ENCODE assay signal across 8 mouse cellular contexts in the genomic region with DNA sequence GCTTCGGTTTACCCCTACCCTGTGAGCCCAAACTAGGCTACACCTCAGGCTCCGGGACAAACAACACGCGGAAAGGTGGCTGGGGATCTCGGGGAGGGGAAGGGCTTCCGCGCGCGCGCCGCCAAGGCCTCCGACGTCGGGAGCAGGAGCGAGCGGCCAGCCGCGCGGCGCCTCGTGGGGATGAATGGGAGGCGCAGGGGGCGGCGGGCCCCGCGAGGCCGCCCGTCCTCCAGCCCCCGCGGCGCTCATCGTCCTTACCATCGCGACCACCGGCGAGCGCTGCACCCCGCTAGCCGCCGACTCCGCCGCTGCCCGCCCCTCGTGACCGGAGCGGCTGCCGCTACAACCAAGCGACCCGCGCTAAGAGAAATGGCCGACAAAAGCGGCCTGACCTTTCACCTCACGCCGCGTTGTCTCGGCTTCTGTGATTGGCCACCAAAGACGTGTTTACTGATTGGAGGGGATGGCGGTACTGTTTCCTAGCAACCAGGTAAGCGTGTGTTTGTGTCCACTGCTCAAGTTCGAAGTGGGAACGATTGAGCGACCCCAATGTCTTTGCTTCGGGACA. TPM values are rescaled to one million over a fixed set of nuclear protein-coding genes. Genes with fewer than 3 reads are reported as not detected.
A peak's percentile ranks its signal among the peaks of the same experiment; 100 is the strongest.
DNase-seq lines count a peak whose midpoint lies in the region; ATAC-seq lines count a peak whose summit lies in the region.

A gene (minus strand): TSS at position 426 of the 568 bp plus-strand sequence.

- H3K9ac ChIP-seq in heart, embryonic 14.5 days (ENCODE audit: low read length), result peak within 1 kb of the TSS; percentile 86
- H3K9ac ChIP-seq in liver, embryonic 13.5 days, result peak within 1 kb of the TSS; percentile 84
- H3K9ac ChIP-seq in stomach, embryonic 16.5 days (ENCODE audit: low read length), result peak within 1 kb of the TSS; percentile 90

- ATAC-seq in CD4-positive, CD25-positive, alpha-beta regulatory T cell, adult 4 months, result peak; percentile 79
- peak; percentile 90 for ATAC-seq in heart, embryonic 14.5 days (ENCODE audit: insufficient number of reproducible peaks, insufficient read depth, low FRiP score, low read depth)
- peak; percentile 85 for ATAC-seq in liver, embryonic 13.5 days (ENCODE audit: low read depth)
- peak; percentile 92 for ATAC-seq in stomach, embryonic 16.5 days (ENCODE audit: insufficient read depth, low FRiP score)

- peaks cover 31% of the 10 kb centered on the region for H3K36me3 ChIP-seq in heart, embryonic 14.5 days (ENCODE audit: control insufficient read depth, insufficient read depth, low read length)
- peaks cover 33% of the 10 kb centered on the region for H3K36me3 ChIP-seq in liver, embryonic 13.5 days
- H3K36me3 ChIP-seq in stomach, embryonic 16.5 days (ENCODE audit: control insufficient read depth, insufficient read depth, low read length), result peaks cover 4% of the 10 kb centered on the region; the same call in 1 of the 2 replicates

- peaks cover 6 to 11% of the 10 kb centered on the region in 2 experiments for H3K4me1 ChIP-seq in heart, embryonic 14.5 days (ENCODE audit: control insufficient read depth in 2 of 2, insufficient read depth in 2 of 2, low read length in 2 of 2)
- peaks cover 34% of the 10 kb centered on the region for H3K4me1 ChIP-seq in liver, embryonic 13.5 days (replicated peaks)
- peaks cover 15% of the 10 kb centered on the region for H3K4me1 ChIP-seq in stomach, embryonic 16.5 days (ENCODE audit: control insufficient read depth, insufficient read depth, low read length)

- peak within 1 kb of the TSS; percentile 28 to 64 for H3K27ac ChIP-seq in heart, embryonic 14.5 days (replicated peaks in 1 of 2; ENCODE audit: control insufficient read depth in 1 of 2, insufficient read depth in 1 of 2, low read depth in 2 of 2, low read length in 2 of 2)
- peak within 1 kb of the TSS; percentile 77 for H3K27ac ChIP-seq in liver, embryonic 13.5 days
- H3K27ac ChIP-seq in stomach, embryonic 16.5 days (ENCODE audit: low read length), result peak within 1 kb of the TSS; percentile 52

- DNase-seq in c-Kit-negative CD71-positive TER-119-positive erythroid progenitor cells, embryonic 14.5 days (ENCODE audit: low read depth, low spot score), result peak; percentile 87
- peak; percentile 93 for DNase-seq in fibroblast of lung, adult 2 months (ENCODE audit: low read depth)
- peak; percentile 96 for DNase-seq in kidney, postnatal 14 days
- peak; percentile 79 for DNase-seq in liver, embryonic 13.5 days
- DNase-seq in neural tube, embryonic 10.5 days (ENCODE audit: extremely low spot score, low spot score), result peak; percentile 96

- WGBS in heart, embryonic 14.5 days, result under 1% methylated on average over 56 of the region's 63 CpGs
- WGBS in liver, embryonic 13.5 days (ENCODE audit: insufficient replicate concordance), result under 1% methylated on average over 63 of the region's 63 CpGs
- WGBS in stomach, embryonic 16.5 days, result under 1% methylated on average over 63 of the region's 63 CpGs

- no peaks in the 10 kb centered on the region for H3K9me3 ChIP-seq in heart, embryonic 14.5 days (ENCODE audit: control insufficient read depth, low read length)
- no peaks in the 10 kb centered on the region for H3K9me3 ChIP-seq in liver, embryonic 13.5 days (replicated peaks)
- H3K9me3 ChIP-seq in stomach, embryonic 16.5 days (replicated peaks; ENCODE audit: control insufficient read depth, low read length), result no peaks in the 10 kb centered on the region

- peak within 1 kb of the TSS; percentile 93 for H3K4me2 ChIP-seq in heart, embryonic 14.5 days (ENCODE audit: low read length)
- H3K4me2 ChIP-seq in liver, embryonic 13.5 days, result peak within 1 kb of the TSS; percentile 93
- H3K4me2 ChIP-seq in stomach, embryonic 16.5 days (ENCODE audit: low read depth, low read length), result peak within 1 kb of the TSS; percentile 89

- peak within 1 kb of the TSS; percentile 68 to 80 for H3K4me3 ChIP-seq in heart, embryonic 14.5 days (ENCODE audit: control insufficient read depth in 1 of 2, insufficient read depth in 1 of 2, low read depth in 1 of 2, low read length in 2 of 2)
- H3K4me3 ChIP-seq in liver, embryonic 13.5 days (replicated peaks), result peak within 1 kb of the TSS; percentile 85
- peak within 1 kb of the TSS; percentile 94 for H3K4me3 ChIP-seq in stomach, embryonic 16.5 days (replicated peaks; ENCODE audit: low read length)

- H3K27me3 ChIP-seq in heart, embryonic 14.5 days (ENCODE audit: control insufficient read depth, insufficient read depth, low read length), result no peaks in the 10 kb centered on the region
- H3K27me3 ChIP-seq in liver, embryonic 13.5 days, result no peaks in the 10 kb centered on the region
- H3K27me3 ChIP-seq in stomach, embryonic 16.5 days (ENCODE audit: control insufficient read depth, insufficient read depth, low read length), result no peaks in the 10 kb centered on the region

RNA-seq across cellular contexts. Expression of the gene that starts here (rescaled TPM):
- polyA plus RNA-seq in CD4-positive, CD25-positive, alpha-beta regulatory T cell, adult 4 months (2017; shearing (Covaris generic)), result 10 to 100 TPM; 55.4 to 63.9 TPM
- 77.0 and 77.4 TPM in 2 replicates for polyA plus RNA-seq in heart, embryonic 14.5 days (2014; fragmentation: Nextera tagmentation; extraction: Ambion mirVana)
- 95.6 and 101 TPM in 2 replicates for polyA plus RNA-seq in liver, embryonic 13.5 days (2015; fragmentation: Nextera tagmentation; extraction: Ambion mirVana)
- 83.3 and 93.2 TPM in 2 replicates for polyA plus RNA-seq in stomach, embryonic 16.5 days (2015; fragmentation: Nextera tagmentation; extraction: Ambion mirVana)

Comparison
In these comparisons a context has a peak if more than half of its experiments do, and no peak if none do; other contexts are left out.
1. Peak in every context shown above with its lines: DNase-seq, ATAC-seq, H3K4me3 ChIP-seq and H3K27ac ChIP-seq.